Mouse (Mus musculus): ENCODE results near the gene Tctn1. TPM values are rescaled to one million over a fixed set of nuclear protein-coding genes. Genes with fewer than 3 reads are reported as not detected.
A peak's percentile ranks its signal among the peaks of the same experiment; 100 is the strongest.
"Not testable (repeated sequence)": the region's sequence is repeated elsewhere in the genome, so short reads cannot be mapped to it uniquely, and the experiment has no call there.

Tctn1 gene
- polyA plus RNA-seq, 1 experiment from 2014 or later = 7.1 TPM

- WGBS = 92% methylated on average over 4 of the region's 4 CpGs
- Histone ChIP-seq H3K4me3 (ENCODE audit: low read depth, low read length) (no peak overlapping the region), H3K4me1 (ENCODE audit: control insufficient read depth, insufficient read depth, low read length) (no peaks in the 10 kb centered on the region), H3K9me3 (ENCODE audit: control insufficient read depth, low read length) (no peaks in the 10 kb centered on the region), H3K27ac (ENCODE audit: low read depth, low read length) (no peak overlapping the region), H3K27me3 (ENCODE audit: control insufficient read depth, insufficient read depth, low read length) (no peaks in the 10 kb centered on the region), H3K36me3 (ENCODE audit: control insufficient read depth, insufficient read depth, low read length) (no peaks in the 10 kb centered on the region), H3K9ac (replicated peaks; ENCODE audit: low read depth, low read length) (no peak overlapping the region), H3K4me2 (ENCODE audit: low read depth, low read length) (no peak overlapping the region)
- no peak for ATAC-seq (ENCODE audit: low read depth)
Measured at GRCm38 (mm10) chr5:122221085-122221484, 43.2 kb downstream of the Tctn1 start.

DNA sequence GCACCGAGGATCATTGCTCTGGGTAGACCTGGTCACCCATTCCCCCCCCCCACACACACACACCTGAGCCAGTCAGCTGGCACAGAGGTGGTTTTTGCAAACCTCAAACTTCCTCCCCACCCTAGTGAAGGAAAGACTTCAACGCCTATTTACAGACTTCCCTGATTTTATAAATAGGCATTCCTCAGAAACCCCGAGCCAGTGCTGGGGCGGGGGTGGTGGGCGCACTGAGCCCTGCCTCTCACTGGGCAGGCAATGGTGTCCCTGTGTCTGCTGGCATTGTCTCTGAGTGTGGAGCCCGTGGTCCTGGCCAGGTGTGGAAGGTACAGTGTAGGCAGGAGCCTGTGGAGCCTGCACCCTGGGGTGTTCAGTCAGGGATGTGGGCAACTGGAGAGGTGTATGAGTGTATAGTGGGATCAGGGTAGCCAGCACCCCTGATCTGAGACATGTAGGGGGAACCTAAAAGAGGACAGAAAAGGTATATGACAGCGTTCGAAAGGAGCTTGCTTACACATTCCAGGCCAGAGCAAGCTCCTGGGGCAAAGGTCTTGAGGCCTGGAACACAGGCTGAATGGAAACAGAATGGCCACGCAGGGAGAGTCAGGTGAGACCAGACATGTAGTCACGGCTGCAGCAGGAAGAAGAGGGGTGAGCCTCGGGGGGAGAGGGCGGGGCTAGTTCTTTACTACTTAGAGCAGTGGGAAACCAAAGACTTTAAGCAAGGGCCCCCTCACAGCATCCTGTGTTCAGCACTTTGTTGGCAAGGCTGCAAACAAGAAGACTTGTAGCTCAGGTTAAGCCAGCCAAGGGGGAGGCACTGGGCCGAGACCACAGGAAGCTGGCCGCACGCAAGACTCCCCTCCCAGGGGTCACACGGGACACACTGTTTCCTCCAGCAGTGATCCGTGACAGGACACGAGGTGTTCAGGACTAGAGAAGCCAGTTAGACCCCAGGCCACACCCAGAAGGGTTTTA is 44.3 kb downstream of the Tctn1 start:
- no peak for ATAC-seq (ENCODE audit: low read depth)
- Histone ChIP-seq H3K4me2 (ENCODE audit: low read depth, low read length) (no peak overlapping the region), H3K9ac (replicated peaks; ENCODE audit: low read depth, low read length) (0 out of 2 replicates have a peak overlapping the region, but pooled peaks have one; percentile 7), H3K27ac (ENCODE audit: low read depth, low read length) (no peak overlapping the region), H3K27me3 (ENCODE audit: control insufficient read depth, insufficient read depth, low read length) (no peaks in the 10 kb centered on the region), H3K4me1 (ENCODE audit: control insufficient read depth, insufficient read depth, low read length) (no peaks in the 10 kb centered on the region), H3K4me3 (ENCODE audit: low read depth, low read length) (no peak overlapping the region), H3K36me3 (ENCODE audit: control insufficient read depth, insufficient read depth, low read length) (no peaks in the 10 kb centered on the region), H3K9me3 (ENCODE audit: control insufficient read depth, low read length) (no peaks in the 10 kb centered on the region)
- WGBS = 75% methylated on average over 18 of the region's 18 CpGs

DNA sequence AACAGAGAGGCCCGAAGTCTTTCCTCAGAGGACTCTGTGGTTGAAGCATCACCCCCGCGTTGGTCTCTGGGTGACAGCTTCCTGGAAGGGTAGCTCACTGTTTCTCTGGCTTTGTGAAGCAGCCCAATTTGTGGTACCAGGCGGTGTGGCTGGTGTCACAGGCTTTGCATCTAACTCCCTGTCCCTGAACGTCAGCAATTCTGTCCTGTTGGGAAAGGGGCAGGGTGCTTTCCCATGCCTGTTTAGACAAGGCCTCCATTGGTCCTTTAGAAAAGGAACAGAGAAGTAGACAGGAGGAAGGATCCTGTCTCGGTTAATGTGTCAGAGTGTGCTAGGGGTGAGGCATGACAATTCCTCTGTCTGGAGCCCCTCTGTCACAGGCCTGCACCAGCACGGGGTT is 45.3 kb downstream of the Tctn1 start:
- H3K36me3 ChIP-seq (ENCODE audit: control insufficient read depth, insufficient read depth, low read length) = no peaks in the 10 kb centered on the region
- 79% methylated on average over 7 of the region's 7 CpGs for WGBS
- no peak for ATAC-seq (ENCODE audit: low read depth)
- no peaks in the 10 kb centered on the region for H3K27me3 ChIP-seq (ENCODE audit: control insufficient read depth, insufficient read depth, low read length)
- H3K4me1 ChIP-seq (ENCODE audit: control insufficient read depth, insufficient read depth, low read length) = no peaks in the 10 kb centered on the region
- H3K4me3 ChIP-seq (ENCODE audit: low read depth, low read length) = no peak overlapping the region
- H3K4me2 ChIP-seq (ENCODE audit: low read depth, low read length) = no peak overlapping the region
- no peaks in the 10 kb centered on the region for H3K9me3 ChIP-seq (ENCODE audit: control insufficient read depth, low read length)
- H3K9ac ChIP-seq (replicated peaks; ENCODE audit: low read depth, low read length) = no peak overlapping the region
- no peak overlapping the region for H3K27ac ChIP-seq (ENCODE audit: low read depth, low read length)

- no peaks in the 10 kb centered on the region for H3K9me3 ChIP-seq (ENCODE audit: control insufficient read depth, low read length)
- H3K9ac ChIP-seq (replicated peaks; ENCODE audit: low read depth, low read length) = no peak overlapping the region
- no peak overlapping the region for H3K27ac ChIP-seq (ENCODE audit: low read depth, low read length)
- H3K4me3 ChIP-seq (ENCODE audit: low read depth, low read length) = no peak overlapping the region
- H3K27me3 ChIP-seq (ENCODE audit: control insufficient read depth, insufficient read depth, low read length) = no peaks in the 10 kb centered on the region
- ATAC-seq (ENCODE audit: low read depth) = no peak
- WGBS = 87% methylated on average over 12 of the region's 12 CpGs
- H3K4me2 ChIP-seq (ENCODE audit: low read depth, low read length) = no peak overlapping the region
- H3K36me3 ChIP-seq (ENCODE audit: control insufficient read depth, insufficient read depth, low read length) = no peaks in the 10 kb centered on the region
- no peaks in the 10 kb centered on the region for H3K4me1 ChIP-seq (ENCODE audit: control insufficient read depth, insufficient read depth, low read length)
Measured at GRCm38 (mm10) chr5:122218109-122218905, 46.0 kb downstream of the Tctn1 start.

GRCm38 (mm10) chr5:122217636-122218035 is 46.6 kb downstream of the Tctn1 start:
- Histone ChIP-seq H3K36me3 (ENCODE audit: control insufficient read depth, insufficient read depth, low read length) (no peaks in the 10 kb centered on the region), H3K9ac (replicated peaks; ENCODE audit: low read depth, low read length) (no peak overlapping the region), H3K9me3 (ENCODE audit: control insufficient read depth, low read length) (no peaks in the 10 kb centered on the region), H3K4me2 (ENCODE audit: low read depth, low read length) (no peak overlapping the region), H3K4me3 (ENCODE audit: low read depth, low read length) (no peak overlapping the region), H3K4me1 (ENCODE audit: control insufficient read depth, insufficient read depth, low read length) (no peaks in the 10 kb centered on the region), H3K27ac (ENCODE audit: low read depth, low read length) (no peak overlapping the region), H3K27me3 (ENCODE audit: control insufficient read depth, insufficient read depth, low read length) (no peaks in the 10 kb centered on the region)
- ATAC-seq (ENCODE audit: low read depth) = no peak
- 88% methylated on average over 6 of the region's 6 CpGs for WGBS

DNA sequence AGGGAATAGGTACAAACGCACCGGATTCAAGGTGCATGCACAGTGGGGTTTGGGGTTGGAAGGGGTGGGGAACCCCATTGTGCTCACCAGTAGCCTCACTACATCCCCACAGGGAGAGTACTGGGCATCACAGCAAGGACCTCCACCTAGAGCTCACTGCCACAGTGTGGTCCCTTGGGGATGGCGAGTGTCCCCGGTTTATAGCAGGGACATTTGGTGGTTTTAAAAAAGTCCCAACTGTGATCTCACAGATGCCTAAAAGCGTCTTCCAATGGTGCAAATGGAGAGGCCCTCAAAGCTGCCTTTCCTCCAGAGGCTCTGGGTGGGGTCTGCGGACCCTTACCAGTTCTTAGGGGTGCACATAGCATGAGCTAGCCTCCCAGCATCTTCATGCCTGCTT is 50.4 kb downstream of the Tctn1 start:
- H3K36me3 ChIP-seq (ENCODE audit: control insufficient read depth, insufficient read depth, low read length) = no peaks in the 10 kb centered on the region
- WGBS = 82% methylated on average over 6 of the region's 6 CpGs
- ATAC-seq (ENCODE audit: low read depth) = no peak

DNA sequence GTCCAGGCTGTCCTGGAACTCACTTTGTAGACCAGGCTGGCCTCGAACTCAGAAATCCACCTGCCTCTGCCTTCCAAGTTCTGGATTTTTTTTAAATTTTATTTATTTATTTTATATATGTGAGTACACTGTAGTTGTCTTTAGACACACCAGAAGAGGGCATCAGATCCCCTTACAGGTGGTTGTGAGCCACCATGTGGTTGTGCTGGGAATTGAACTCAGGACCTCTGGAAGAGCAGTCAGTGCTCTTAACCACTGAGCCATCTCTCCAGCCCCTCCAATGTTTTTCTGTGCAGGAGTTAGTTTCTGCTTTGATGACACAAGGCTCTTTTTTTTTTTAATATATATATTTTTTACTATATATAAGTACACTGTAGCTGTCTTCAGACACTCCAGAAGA is 51.4 kb downstream of the Tctn1 start:
- H3K4me2 ChIP-seq (ENCODE audit: low read depth, low read length); H3K9me3 ChIP-seq (ENCODE audit: control insufficient read depth, low read length); H3K27me3 ChIP-seq (ENCODE audit: control insufficient read depth, insufficient read depth, low read length); H3K9ac ChIP-seq (replicated peaks; ENCODE audit: low read depth, low read length); ATAC-seq (ENCODE audit: low read depth); H3K4me1 ChIP-seq (ENCODE audit: control insufficient read depth, insufficient read depth, low read length); H3K27ac ChIP-seq (ENCODE audit: low read depth, low read length); H3K36me3 ChIP-seq (ENCODE audit: control insufficient read depth, insufficient read depth, low read length); H3K4me3 ChIP-seq (ENCODE audit: low read depth, low read length): not testable (repeated sequence)
- 100% methylated on average over 1 of the region's 1 CpGs for WGBS

More for the DNA sequence above, 50.4 kb downstream of the Tctn1 start:
- no peak overlapping the region for H3K27ac ChIP-seq (ENCODE audit: low read depth, low read length)
- no peak overlapping the region for H3K4me2 ChIP-seq (ENCODE audit: low read depth, low read length)
- H3K4me1 ChIP-seq (ENCODE audit: control insufficient read depth, insufficient read depth, low read length) = peaks cover 5% of the 10 kb centered on the region; the same call in 1 of the 2 replicates
- no peak overlapping the region for H3K9ac ChIP-seq (replicated peaks; ENCODE audit: low read depth, low read length)
- no peaks in the 10 kb centered on the region for H3K27me3 ChIP-seq (ENCODE audit: control insufficient read depth, insufficient read depth, low read length)
- no peak overlapping the region for H3K4me3 ChIP-seq (ENCODE audit: low read depth, low read length)
- no peaks in the 10 kb centered on the region for H3K9me3 ChIP-seq (ENCODE audit: control insufficient read depth, low read length)

- Histone ChIP-seq H3K9me3 (ENCODE audit: control insufficient read depth, low read length) (no peaks in the 10 kb centered on the region), H3K27ac (ENCODE audit: low read depth, low read length) (no peak overlapping the region), H3K4me3 (ENCODE audit: low read depth, low read length) (no peak overlapping the region), H3K27me3 (ENCODE audit: control insufficient read depth, insufficient read depth, low read length) (no peaks in the 10 kb centered on the region), H3K36me3 (ENCODE audit: control insufficient read depth, insufficient read depth, low read length) (no peaks in the 10 kb centered on the region), H3K9ac (replicated peaks; ENCODE audit: low read depth, low read length) (no peak overlapping the region), H3K4me2 (ENCODE audit: low read depth, low read length) (no peak overlapping the region), H3K4me1 (ENCODE audit: control insufficient read depth, insufficient read depth, low read length) (peaks cover 5% of the 10 kb centered on the region; the same call in 1 of the 2 replicates)
- WGBS = 87% methylated on average over 8 of the region's 8 CpGs
- no peak for ATAC-seq (ENCODE audit: low read depth)
Measured at GRCm38 (mm10) chr5:122212125-122212524, 52.1 kb downstream of the Tctn1 start.

GRCm38 (mm10) chr5:122210890-122211289 is 53.4 kb downstream of the Tctn1 start:
- H3K4me2 ChIP-seq (ENCODE audit: low read depth, low read length) = no peak overlapping the region
- no peaks in the 10 kb centered on the region for H3K9me3 ChIP-seq (ENCODE audit: control insufficient read depth, low read length)
- no peak for ATAC-seq (ENCODE audit: low read depth)
- H3K4me3 ChIP-seq (ENCODE audit: low read depth, low read length) = no peak overlapping the region
- H3K27ac ChIP-seq (ENCODE audit: low read depth, low read length) = no peak overlapping the region
- H3K4me1 ChIP-seq (ENCODE audit: control insufficient read depth, insufficient read depth, low read length) = peaks cover 5% of the 10 kb centered on the region; the same call in 1 of the 2 replicates
- no peaks in the 10 kb centered on the region for H3K36me3 ChIP-seq (ENCODE audit: control insufficient read depth, insufficient read depth, low read length)
- WGBS = 94% methylated on average over 8 of the region's 8 CpGs
- H3K9ac ChIP-seq (replicated peaks; ENCODE audit: low read depth, low read length) = no peak overlapping the region
- H3K27me3 ChIP-seq (ENCODE audit: control insufficient read depth, insufficient read depth, low read length) = no peaks in the 10 kb centered on the region

All from neural tube, embryonic 14.5 days (tissue).